Mouse (Mus musculus) liver, embryonic 16.5 days (tissue): ENCODE data around the gene Slc39a2. TPM values are rescaled to one million over a fixed set of nuclear protein-coding genes. Genes with fewer than 3 reads are reported as not detected.
"Not testable (repeated sequence)": the region's sequence is repeated elsewhere in the genome, so short reads cannot be mapped to it uniquely, and the experiment has no call there.

Experiments used
- ATAC-seq: fragments of 200-750 bp; cut with Nextera tagmentation; 2 replicates; pipeline ENCODE4 v1.8.0; 2017; ENCODE audit warnings: low read depth, mild to moderate bottlenecking, moderate number of reproducible peaks, moderate library complexity
- H3K27ac ChIP-seq: fragments of 300-500 bp; sonication (generic); 2 replicates; pipeline ENCODE4 v1.5.1; 2014; ENCODE audit warnings: mild to moderate bottlenecking, low read length
- H3K27me3 ChIP-seq: fragments of 300-500 bp; sonication (generic); 2 replicates; pipeline ENCODE4 v1.6.1; 2014; ENCODE audit warnings: low read depth, low read length, mixed read lengths; ENCODE audit not compliant: control insufficient read depth, insufficient read depth
- H3K36me3 ChIP-seq: fragments of 300-500 bp; sonication (generic); 2 replicates; pipeline ENCODE4 v1.6.1; 2014; ENCODE audit warnings: mild to moderate bottlenecking; ENCODE audit not compliant: control insufficient read depth, insufficient read depth
- H3K4me1 ChIP-seq: fragments of 300-500 bp; sonication (generic); 2 replicates; pipeline ENCODE4 v1.6.1; 2014; ENCODE audit warnings: low read depth, low read length, mixed read lengths; ENCODE audit not compliant: control insufficient read depth
- H3K4me2 ChIP-seq: fragments of 300-500 bp; sonication (generic); 2 replicates; pipeline ENCODE4 v1.6.1; 2014; ENCODE audit warnings: low read depth, low read length, mixed read lengths
- H3K4me3 ChIP-seq: fragments of 300-500 bp; sonication (generic); 2 replicates; pipeline ENCODE4 v1.5.1; 2014; ENCODE audit warnings: low read depth, mild to moderate bottlenecking, low read length
- H3K9ac ChIP-seq: fragments of 300-500 bp; sonication (generic); 2 replicates; pipeline ENCODE4 v1.6.1; 2014; ENCODE audit warnings: low read depth, low read length
- H3K9me3 ChIP-seq: fragments of 300-500 bp; sonication (generic); replicated peaks from 2 replicates; pipeline ENCODE4 v1.6.1; 2016; ENCODE audit warnings: low read length; ENCODE audit not compliant: control insufficient read depth
- WGBS: fragments of 180-500 bp; shearing (Covaris S2); extraction: QIAGEN DNeasy Blood & Tissue Kit; methylation state at CpG from one replicate; pipeline ENCODE4 v1.1.7; 2014; ENCODE audit not compliant: insufficient replicate concordance; 5-methylcytosine and 5-hydroxymethylcytosine counted together
- polyA plus RNA-seq: library from polyadenylated mRNA; unstranded; fragments of >200 nt; fragmentation: Nextera tagmentation; extraction: Ambion mirVana; gene quantifications from 2 replicates; pipeline ENCODE4 v1.2.1, GENCODE M21; 2015

Gene Slc39a2
- polyA plus RNA-seq, 1 experiment from 2014 or later = 0.09 TPM

GRCm38 (mm10) chr14:51922571-51922865 lies 29.8 kb downstream of the Slc39a2 start, which contains the start of gene Rnase13:
Gene Rnase13, minus strand, starts transcription at chr14:51922773.
- Histone ChIP-seq H3K27ac (no peak within 1 kb of the TSS), H3K9me3 (no peaks in the 10 kb centered on the region), H3K9ac (no peak within 1 kb of the TSS), H3K4me1 (no peaks in the 10 kb centered on the region), H3K36me3 (no peaks in the 10 kb centered on the region), H3K27me3 (no peaks in the 10 kb centered on the region), H3K4me2 (no peak within 1 kb of the TSS), H3K4me3 (no peak within 1 kb of the TSS)
- WGBS = 74% methylated on average over 7 of the region's 7 CpGs
- no peak for ATAC-seq

- H3K4me3 ChIP-seq = no peak overlapping the region
- no peaks in the 10 kb centered on the region for H3K36me3 ChIP-seq
- H3K4me2 ChIP-seq = no peak overlapping the region
- H3K9ac ChIP-seq = no peak overlapping the region
- H3K9me3 ChIP-seq = no peaks in the 10 kb centered on the region
- WGBS = 62% methylated on average over 2 of the region's 2 CpGs
- H3K27me3 ChIP-seq = no peaks in the 10 kb centered on the region
- no peak for ATAC-seq
- H3K4me1 ChIP-seq = no peaks in the 10 kb centered on the region
- no peak overlapping the region for H3K27ac ChIP-seq
These were observed 30.2 kb downstream of the Slc39a2 start for GRCm38 (mm10) chr14:51922910-51923309.

GRCm38 (mm10) chr14:51923492-51923891 lies 30.8 kb downstream of the Slc39a2 start:
- WGBS = 78% methylated on average over 4 of the region's 4 CpGs
- no peak overlapping the region for H3K9ac ChIP-seq
- H3K27ac ChIP-seq = no peak overlapping the region
- no peaks in the 10 kb centered on the region for H3K27me3 ChIP-seq
- no peak overlapping the region for H3K4me2 ChIP-seq
- no peaks in the 10 kb centered on the region for H3K4me1 ChIP-seq
- H3K9me3 ChIP-seq = no peaks in the 10 kb centered on the region
- no peak overlapping the region for H3K4me3 ChIP-seq
- no peak for ATAC-seq
- no peaks in the 10 kb centered on the region for H3K36me3 ChIP-seq

GRCm38 (mm10) chr14:51926930-51927329 lies 34.2 kb downstream of the Slc39a2 start:
- H3K36me3 ChIP-seq, H3K9ac ChIP-seq, H3K27ac ChIP-seq, H3K9me3 ChIP-seq, H3K27me3 ChIP-seq, H3K4me3 ChIP-seq, H3K4me2 ChIP-seq, H3K4me1 ChIP-seq, ATAC-seq: not testable (repeated sequence)
- 84% methylated on average over 11 of the region's 11 CpGs for WGBS

- Histone ChIP-seq H3K4me1 (no peaks in the 10 kb centered on the region; the same call in 1 of the 2 replicates), H3K9ac (no peak overlapping the region), H3K36me3 (no peaks in the 10 kb centered on the region), H3K27me3 (no peaks in the 10 kb centered on the region), H3K9me3 (no peaks in the 10 kb centered on the region), H3K4me2 (no peak overlapping the region), H3K4me3 (no peak overlapping the region), H3K27ac (no peak overlapping the region)
- no peak; the same call in 1 of the 2 replicates for ATAC-seq
- WGBS = 65% methylated on average over 8 of the region's 8 CpGs
These were observed 36.7 kb downstream of the Slc39a2 start for GRCm38 (mm10) chr14:51929309-51929943.

- no peaks in the 10 kb centered on the region for H3K27me3 ChIP-seq
- no peak overlapping the region for H3K4me3 ChIP-seq
- WGBS = 51% methylated on average over 9 of the region's 9 CpGs
- no peaks in the 10 kb centered on the region for H3K36me3 ChIP-seq
- H3K9ac ChIP-seq = no peak overlapping the region
- H3K9me3 ChIP-seq = no peaks in the 10 kb centered on the region
- no peak overlapping the region for H3K4me2 ChIP-seq
- H3K4me1 ChIP-seq = no peaks in the 10 kb centered on the region; the same call in 1 of the 2 replicates
- H3K27ac ChIP-seq = no peak overlapping the region
- no peak for ATAC-seq
These were observed 37.3 kb downstream of the Slc39a2 start for GRCm38 (mm10) chr14:51929968-51930367.

- H3K27ac ChIP-seq = no peak overlapping the region
- ATAC-seq = no peak
- H3K27me3 ChIP-seq = no peaks in the 10 kb centered on the region
These were observed 38.1 kb downstream of the Slc39a2 start for GRCm38 (mm10) chr14:51930824-51931223.

GRCm38 (mm10) chr14:51932092-51933020 lies 39.7 kb downstream of the Slc39a2 start:
- ATAC-seq = peak; percentile 64
- Histone ChIP-seq H3K36me3 (no peaks in the 10 kb centered on the region), H3K27ac (0 out of 2 replicates have a peak overlapping the region, but pooled peaks have one; percentile 47), H3K9ac (no peak overlapping the region), H3K4me3 (no peak overlapping the region), H3K27me3 (no peaks in the 10 kb centered on the region), H3K9me3 (no peaks in the 10 kb centered on the region), H3K4me2 (no peak overlapping the region), H3K4me1 (no peaks in the 10 kb centered on the region; the same call in 1 of the 2 replicates)
- 40% methylated on average over 10 of the region's 10 CpGs for WGBS

More at GRCm38 (mm10) chr14:51930824-51931223, 38.1 kb downstream of the Slc39a2 start:
- Histone ChIP-seq H3K9me3 (no peaks in the 10 kb centered on the region), H3K4me1 (no peaks in the 10 kb centered on the region; the same call in 1 of the 2 replicates), H3K4me3 (no peak overlapping the region), H3K36me3 (no peaks in the 10 kb centered on the region), H3K9ac (no peak overlapping the region), H3K4me2 (no peak overlapping the region)
- WGBS = 30% methylated on average over 5 of the region's 5 CpGs

- no peak for ATAC-seq
- no peak overlapping the region for H3K9ac ChIP-seq
- H3K4me1 ChIP-seq = peaks cover 14% of the 10 kb centered on the region
- no peak overlapping the region for H3K4me2 ChIP-seq
- 73% methylated on average over 9 of the region's 9 CpGs for WGBS
- no peak overlapping the region for H3K4me3 ChIP-seq
- no peaks in the 10 kb centered on the region for H3K36me3 ChIP-seq
- no peaks in the 10 kb centered on the region for H3K9me3 ChIP-seq
- no peak overlapping the region for H3K27ac ChIP-seq
- H3K27me3 ChIP-seq = no peaks in the 10 kb centered on the region
These were observed 46.3 kb downstream of the Slc39a2 start for GRCm38 (mm10) chr14:51939005-51939404.
